Mouse (Mus musculus) right cerebral cortex, adult 18-20 months (tissue): ENCODE data around the gene Uvrag.
A peak's percentile ranks its signal among the peaks of the same experiment; 100 is the strongest.

Experiments used
- DNase-seq: peaks from one replicate; pipeline ENCODE4 v3.0.0; 2022; ENCODE audit warnings: mixed read lengths

The Uvrag gene

DNA sequence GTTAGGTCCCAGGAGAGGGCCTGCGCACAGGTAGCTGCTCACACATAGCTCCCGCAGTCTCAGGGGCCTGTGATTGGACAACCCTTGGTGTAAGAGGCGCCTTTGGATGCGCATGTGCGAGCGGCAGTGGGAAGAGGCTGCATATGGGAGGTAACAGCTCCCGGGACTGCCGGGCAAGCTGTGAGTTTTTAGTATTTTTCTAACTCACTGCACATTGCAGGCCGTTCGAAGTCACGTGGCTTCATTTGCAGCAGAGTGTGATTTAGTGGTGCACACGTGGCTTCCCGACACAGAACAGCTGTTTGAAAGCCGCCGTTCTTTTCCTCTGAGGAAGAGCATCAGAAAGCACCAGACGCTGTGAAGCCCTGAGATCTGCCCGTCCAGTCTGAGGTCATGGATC, 125.5 kb downstream of the Uvrag start:
- peak; percentile 58 for DNase-seq

DNA sequence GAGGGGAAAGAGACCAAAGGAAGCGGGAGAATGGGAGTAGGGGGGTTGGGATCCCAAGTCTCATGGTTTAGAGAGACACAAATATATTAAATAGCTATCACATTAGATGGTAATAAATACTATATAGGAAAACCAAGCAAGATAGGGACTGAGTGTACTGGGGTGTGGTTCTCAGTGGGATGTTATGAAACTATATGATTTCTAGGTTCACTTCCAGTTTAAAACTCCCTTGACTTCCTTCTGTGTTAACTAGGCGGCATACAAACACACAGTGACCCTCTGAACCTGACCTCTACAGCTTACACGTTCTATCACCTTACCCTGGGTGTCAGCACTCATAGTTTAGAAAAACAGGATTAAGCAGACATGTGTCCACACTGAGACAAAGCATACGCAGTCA, 126.3 kb downstream of the Uvrag start:
- DNase-seq, result no peak

GRCm38 (mm10) chr7:99007506-99008354, 133.2 kb downstream of the Uvrag start:
- DNase-seq, result no peak

- no peak for DNase-seq
Observed at GRCm38 (mm10) chr7:99003231-99003630, 137.7 kb downstream of the Uvrag start.

GRCm38 (mm10) chr7:98998722-98999121, 142.2 kb downstream of the Uvrag start:
- DNase-seq, result no peak

GRCm38 (mm10) chr7:98997760-98998159, 143.2 kb downstream of the Uvrag start:
- DNase-seq, result no peak

GRCm38 (mm10) chr7:98996791-98997190, 144.2 kb downstream of the Uvrag start:
- DNase-seq, result no peak

- DNase-seq, result peak; percentile 24
Observed at GRCm38 (mm10) chr7:98995126-98995727, 145.7 kb downstream of the Uvrag start.

- DNase-seq, result no peak
Observed at GRCm38 (mm10) chr7:98994137-98994536, 146.8 kb downstream of the Uvrag start.

GRCm38 (mm10) chr7:98993395-98993794, 147.5 kb downstream of the Uvrag start:
- no peak for DNase-seq

GRCm38 (mm10) chr7:98991204-98991761, 149.7 kb downstream of the Uvrag start:
- DNase-seq, result no peak

GRCm38 (mm10) chr7:98990510-98990909, 150.4 kb downstream of the Uvrag start:
- no peak for DNase-seq

DNA sequence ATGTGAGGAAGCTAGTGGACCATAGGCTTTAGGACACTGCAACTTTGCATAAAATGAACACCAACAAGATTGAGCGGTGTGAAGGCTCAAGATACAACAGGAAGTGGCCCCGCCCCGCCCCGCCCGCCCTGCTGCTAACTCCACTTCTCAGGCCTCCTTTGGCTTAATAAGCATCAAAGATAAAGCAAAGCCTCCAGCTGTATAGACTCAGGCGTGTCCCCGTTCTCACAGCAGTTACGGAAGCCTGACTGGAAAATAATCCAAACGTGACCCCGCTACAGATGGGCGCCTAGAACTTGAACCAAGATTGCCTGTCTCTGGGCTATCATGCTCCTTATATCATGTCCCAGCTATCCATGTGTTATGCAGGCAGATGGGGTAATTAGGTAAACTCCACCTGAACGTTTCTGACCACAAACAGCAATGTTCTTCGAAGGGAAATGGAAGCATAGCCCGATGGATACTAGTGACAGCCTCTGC, 153.9 kb downstream of the Uvrag start:
- no peak for DNase-seq

GRCm38 (mm10) chr7:98985935-98986334, 155.0 kb downstream of the Uvrag start:
- no peak for DNase-seq

DNA sequence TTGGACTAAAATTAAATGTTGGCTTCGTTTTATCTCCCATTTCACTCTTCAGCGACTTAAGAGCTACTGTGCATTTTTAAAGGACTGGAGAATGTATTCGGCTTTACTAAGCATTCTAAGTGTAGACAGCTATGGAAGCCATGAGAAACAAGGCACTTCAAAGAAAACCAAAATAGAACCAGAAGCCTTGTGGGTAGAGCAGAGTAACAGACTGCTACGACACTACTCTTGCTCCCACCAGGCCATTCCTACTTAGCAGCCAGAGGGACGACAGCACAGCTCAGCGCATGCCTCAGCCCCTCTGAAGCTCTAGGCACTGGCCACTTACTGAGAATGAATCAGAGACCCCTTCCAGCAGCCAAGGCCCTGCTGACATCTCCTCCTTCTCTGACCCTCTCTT, 155.5 kb downstream of the Uvrag start:
- DNase-seq, result no peak

- DNase-seq, result no peak
Observed at GRCm38 (mm10) chr7:98984319-98984718, 156.6 kb downstream of the Uvrag start.

- DNase-seq, result no peak
Observed at GRCm38 (mm10) chr7:98983058-98983457, 157.9 kb downstream of the Uvrag start.

GRCm38 (mm10) chr7:98981423-98981822, 159.5 kb downstream of the Uvrag start:
- DNase-seq, result no peak

- DNase-seq, result no peak
Observed at GRCm38 (mm10) chr7:98976839-98977457, 164.0 kb downstream of the Uvrag start.

DNA sequence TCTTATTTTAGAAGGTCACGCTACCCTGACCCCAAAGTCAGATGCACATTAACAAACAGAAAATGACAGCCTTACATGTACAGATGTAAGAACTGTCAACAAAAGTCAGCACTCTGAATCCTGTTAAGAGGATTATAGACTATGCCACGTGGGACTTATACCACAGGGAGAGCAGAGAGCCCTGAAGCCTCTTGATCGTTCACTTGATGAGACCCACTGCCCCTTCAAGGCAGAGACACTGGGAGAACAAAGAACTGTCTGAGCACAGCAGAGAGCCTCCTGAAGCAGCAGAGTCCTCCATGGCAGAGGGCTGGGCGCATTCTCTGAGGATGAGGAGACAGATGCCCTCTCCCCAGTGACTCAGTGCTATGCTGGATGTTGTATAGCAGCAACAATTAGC, 166.4 kb downstream of the Uvrag start:
- DNase-seq, result no peak

DNA sequence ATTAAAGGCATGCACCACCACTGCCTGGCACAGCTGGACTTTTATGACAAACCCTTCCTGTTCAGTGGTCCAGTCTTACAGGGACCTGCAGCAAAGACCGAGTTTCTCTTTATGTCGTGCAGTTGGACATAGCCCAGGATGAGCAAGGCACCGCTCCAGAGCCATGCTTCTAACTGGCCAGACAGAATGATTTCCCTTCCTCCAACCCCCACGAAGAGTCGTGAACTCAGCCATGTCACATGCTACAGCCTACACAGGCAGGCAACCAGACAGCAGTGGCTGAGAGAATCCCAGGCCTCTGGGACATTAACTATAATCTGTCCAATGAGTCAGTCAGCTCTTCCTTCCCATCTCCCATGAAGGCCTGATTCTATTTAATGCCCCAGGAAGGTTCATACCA, 170.2 kb downstream of the Uvrag start:
- no peak for DNase-seq

GRCm38 (mm10) chr7:98968741-98969395, 172.1 kb downstream of the Uvrag start:
- no peak for DNase-seq

DNA sequence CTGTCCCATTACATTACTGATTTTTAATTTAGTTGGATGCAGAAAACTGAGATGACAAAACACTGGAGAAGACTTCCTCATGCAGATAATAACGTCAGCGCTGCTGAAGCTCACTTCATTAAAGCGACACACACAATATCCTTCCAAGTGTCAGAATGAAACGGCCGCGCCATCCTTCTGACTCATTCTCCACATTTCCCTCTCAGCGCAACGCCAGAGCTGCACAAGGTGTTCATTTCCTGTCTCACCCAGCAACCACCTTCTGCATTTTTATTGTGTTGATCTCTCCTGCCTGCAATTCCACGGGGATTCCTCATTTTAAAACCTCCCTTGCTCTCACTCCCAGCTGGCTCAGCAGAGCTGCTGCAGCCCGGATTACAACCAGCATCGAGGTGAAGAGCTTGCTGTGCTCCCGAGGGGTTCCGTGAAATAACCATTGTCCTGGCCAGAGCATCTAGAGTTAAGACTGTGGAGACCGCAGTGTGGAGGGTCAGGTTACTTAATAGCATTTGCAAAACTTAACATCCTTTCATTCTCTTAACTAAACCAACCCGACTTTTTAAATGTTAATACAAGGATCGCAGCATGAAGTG, 172.8 kb downstream of the Uvrag start:
- peak; percentile 45 for DNase-seq
